Mouse (Mus musculus) E14TG2a.4 (cell line): ENCODE results near the gene Ppfibp1.

Experiments
- CTCF ChIP-seq: conservative IDR thresholded peaks from 2 replicates; pipeline ENCODE4 v1.5.1; 2014; ENCODE audit warnings: low read length
- NANOG ChIP-seq: IDR thresholded peaks from 2 replicates; pipeline ENCODE4 v1.6.1; 2014; ENCODE audit warnings: borderline replicate concordance, low read length, mixed read lengths
- POU5F1 ChIP-seq: IDR thresholded peaks from 2 replicates; pipeline ENCODE4 v1.6.1; 2014; ENCODE audit warnings: low read length, borderline replicate concordance

- no peak for TF ChIP-seq CTCF
- no peak for TF ChIP-seq POU5F1
- TF ChIP-seq NANOG: no peak
Measured at GRCm38 (mm10) chr6:146973406-146973805, 85.1 kb downstream of the Ppfibp1 start.
